Mouse (Mus musculus) lung, postnatal 0 days (tissue): ENCODE data around the gene Iqsec1.

ENCODE experiments used
- CTCF ChIP-seq: IDR thresholded peaks from 2 replicates; pipeline ENCODE4 v1.5.1; 2016; ENCODE audit warnings: antibody characterized with exemption, mild to moderate bottlenecking
- EP300 ChIP-seq: IDR thresholded peaks from 2 replicates; pipeline ENCODE4 v1.6.1; 2016; ENCODE audit warnings: antibody characterized with exemption, mild to moderate bottlenecking, control low read depth

- peak; percentile 69 for TF ChIP-seq EP300
- no peak for TF ChIP-seq CTCF
These were observed 275.7 kb downstream of the Iqsec1 start for GRCm38 (mm10) chr6:90712486-90713480.
